ENCODE assay signal across 8 mouse cellular contexts in genomic region chr1:193386136-193386535, GRCm38 (mm10). TPM values are rescaled to one million over a fixed set of nuclear protein-coding genes. Genes with fewer than 3 reads are reported as not detected.
A peak's percentile ranks its signal among the peaks of the same experiment; 100 is the strongest.
DNase-seq lines count a peak whose midpoint lies in the region; ATAC-seq and TF ChIP-seq lines count a peak whose summit lies in the region.

No protein-coding gene starts in this region.

- no peak overlapping the region for H3K9ac ChIP-seq in forebrain, embryonic 12.5 days
- no peak overlapping the region for H3K9ac ChIP-seq in lung, postnatal 0 days (replicated peaks; ENCODE audit: low read depth)

- 6% methylated on average over 5 of the region's 5 CpGs for WGBS in bone marrow, adult 2 months
- WGBS in forebrain, embryonic 12.5 days, result 0% methylated on average over 5 of the region's 5 CpGs
- WGBS in large intestine, adult 2 months, result 1% methylated on average over 5 of the region's 5 CpGs
- under 1% methylated on average over 5 of the region's 5 CpGs for WGBS in lung, postnatal 0 days

- H3K4me1 ChIP-seq in bone marrow, adult 2 months (ENCODE audit: control insufficient read depth, insufficient read depth, low read length), result no peaks in the 10 kb centered on the region
- H3K4me1 ChIP-seq in forebrain, embryonic 12.5 days, result peaks cover 55% of the 10 kb centered on the region
- peaks cover 9% of the 10 kb centered on the region; the same call in 1 of the 2 replicates for H3K4me1 ChIP-seq in lung, postnatal 0 days (ENCODE audit: insufficient read depth, low read depth, low read length)

- TF ChIP-seq POLR2A in bone marrow, adult 2 months (IDR thresholded peaks at IDR 0.05; ENCODE audit: borderline replicate concordance, control insufficient read depth, low read depth, low read length), result no peak

- no peak overlapping the region for H3K27ac ChIP-seq in bone marrow, adult 2 months (ENCODE audit: control insufficient read depth, insufficient read depth, low read depth, low read length, poor library complexity)
- no peak overlapping the region for H3K27ac ChIP-seq in forebrain, embryonic 12.5 days
- H3K27ac ChIP-seq in lung, postnatal 0 days (ENCODE audit: low read length), result no peak overlapping the region

- peak; percentile 67 for DNase-seq in heart, postnatal 25 days (ENCODE audit: low spot score)
- DNase-seq in large intestine, adult 2 months (ENCODE audit: low read depth, low spot score), result peak; percentile 70
- peak; percentile 93 for DNase-seq in lung, postnatal 0 days (ENCODE audit: low spot score)
- DNase-seq in retina, adult 2 months (ENCODE audit: low read depth, low spot score), result peak; percentile 70
- peak; percentile 52 to 62 for DNase-seq in thymus, postnatal 36 days

- H3K4me3 ChIP-seq in bone marrow, adult 2 months (replicated peaks; ENCODE audit: control insufficient read depth, low read depth, low read length), result no peak overlapping the region
- no peak overlapping the region for H3K4me3 ChIP-seq in forebrain, embryonic 12.5 days (replicated peaks)
- H3K4me3 ChIP-seq in lung, postnatal 0 days (ENCODE audit: low read depth, low read length), result no peak overlapping the region

- TF ChIP-seq EP300 in lung, postnatal 0 days (IDR thresholded peaks at IDR 0.05), result no peak

- TF ChIP-seq CTCF in bone marrow, adult 2 months (IDR thresholded peaks at IDR 0.05; ENCODE audit: control insufficient read depth, insufficient read depth, low read length), result peak; percentile 69
- TF ChIP-seq CTCF in lung, postnatal 0 days (IDR thresholded peaks at IDR 0.05), result peak; percentile 93

- H3K36me3 ChIP-seq in forebrain, embryonic 12.5 days (replicated peaks), result no peaks in the 10 kb centered on the region
- no peaks in the 10 kb centered on the region for H3K36me3 ChIP-seq in lung, postnatal 0 days (ENCODE audit: insufficient read depth, low read length)

- no peaks in the 10 kb centered on the region for H3K9me3 ChIP-seq in forebrain, embryonic 12.5 days
- H3K9me3 ChIP-seq in lung, postnatal 0 days (ENCODE audit: low read length), result no peaks in the 10 kb centered on the region

- H3K27me3 ChIP-seq in forebrain, embryonic 12.5 days, result peaks cover 27% of the 10 kb centered on the region
- 0 out of 2 replicates have a peak, but pooled peaks cover 4% of the 10 kb centered on the region for H3K27me3 ChIP-seq in lung, postnatal 0 days (replicated peaks; ENCODE audit: insufficient read depth, low read length)

- no peak overlapping the region for H3K4me2 ChIP-seq in forebrain, embryonic 12.5 days
- H3K4me2 ChIP-seq in lung, postnatal 0 days (replicated peaks; ENCODE audit: low read depth, low read length), result no peak overlapping the region

- peak; percentile 61 for ATAC-seq in CD4-positive, CD25-positive, alpha-beta regulatory T cell, adult 4 months
- peak; percentile 37 for ATAC-seq in forebrain, embryonic 12.5 days (ENCODE audit: low FRiP score)
- peak; percentile 23 for ATAC-seq in lung, postnatal 0 days

- intact Hi-C loops in heart, postnatal 25 days (cut with DNase I), result loop anchor here (2.0 kb wide), 4 partner anchors 65 to 837 kb away; no protein-coding TSS in a partner anchor

RNA-seq across cellular contexts. Expression of gene Camk1g, which starts 16.0 kb away (rescaled TPM):
- not detected for polyA plus RNA-seq in CD4-positive, CD25-positive, alpha-beta regulatory T cell, adult 4 months (2017; shearing (Covaris generic))
- not detected in 2 replicates for polyA plus RNA-seq in bone marrow, adult 2 months (2011; ENCODE audit: insufficient read depth, insufficient read length, low replicate concordance, missing spikeins)
- 20.5 and 20.6 TPM in 2 replicates for polyA plus RNA-seq in forebrain, embryonic 12.5 days (2016; fragmentation: Nextera tagmentation; extraction: Ambion mirVana)
- under 1 TPM; 0.39 to 0.62 TPM for total RNA-seq in heart, postnatal 25 days (2021)
- polyA plus RNA-seq in large intestine, adult 2 months (2012; rRNA removed), result 0.27 and 0.49 TPM in 2 replicates
- polyA plus RNA-seq in lung, postnatal 0 days (2015; fragmentation: Nextera tagmentation; extraction: Ambion mirVana), result 14.4 and 15.9 TPM in 2 replicates
